Mouse (Mus musculus) spleen, adult 2 months (tissue): ENCODE measurements around the gene Myoz1.
A peak's percentile ranks its signal among the peaks of the same experiment; 100 is the strongest.

ENCODE experiments used
- CTCF ChIP-seq: fragments of 200-500 bp; IDR thresholded peaks from 2 replicates; pipeline ENCODE4 v1.5.1; 2011; ENCODE audit warnings: mild to moderate bottlenecking, inconsistent platforms; ENCODE audit not compliant: insufficient read depth, insufficient read length, insufficient replicate concordance; ENCODE audit errors: extremely low read depth
- POLR2A ChIP-seq: fragments of 200-500 bp; IDR thresholded peaks from 2 replicates; pipeline ENCODE4 v1.6.1; 2011; ENCODE audit warnings: low read depth, low read length, inconsistent platforms

DNA sequence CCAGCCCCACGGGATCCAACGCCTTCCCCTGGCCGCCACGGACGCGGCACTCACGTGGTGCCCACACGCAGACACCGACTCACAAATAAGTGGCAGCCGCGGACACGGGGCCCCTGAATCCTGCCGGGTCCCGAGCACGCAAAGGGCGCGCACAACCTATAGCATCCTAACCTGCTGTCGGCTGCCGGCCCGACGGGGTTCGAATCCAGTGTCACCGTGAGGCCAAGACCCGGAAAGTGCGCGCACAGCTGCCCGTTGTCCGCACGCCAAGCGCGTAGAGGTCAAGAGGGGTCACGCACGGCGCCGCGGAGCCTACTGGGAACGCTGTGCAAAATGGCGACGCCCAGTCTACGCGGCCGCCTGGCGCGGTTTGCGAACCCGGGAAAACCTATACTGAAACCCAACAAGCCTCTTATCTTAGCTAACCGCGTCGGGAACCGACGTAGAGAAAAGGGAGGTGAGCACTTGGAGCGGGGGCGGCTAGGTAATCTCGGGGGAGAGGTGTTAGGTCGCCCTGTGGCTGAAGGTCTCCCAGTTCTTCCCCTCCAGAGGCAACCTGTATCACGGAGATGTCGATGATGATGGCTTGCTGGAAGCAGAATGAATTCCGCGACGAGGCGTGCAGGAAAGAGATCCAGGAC lies 46.5 kb upstream of the Myoz1 start, which contains the start of gene Chchd1:
- TF ChIP-seq POLR2A (peak; percentile 49), CTCF (no peak)
